ENCODE assay signal across 19 mouse cellular contexts in the genomic region with DNA sequence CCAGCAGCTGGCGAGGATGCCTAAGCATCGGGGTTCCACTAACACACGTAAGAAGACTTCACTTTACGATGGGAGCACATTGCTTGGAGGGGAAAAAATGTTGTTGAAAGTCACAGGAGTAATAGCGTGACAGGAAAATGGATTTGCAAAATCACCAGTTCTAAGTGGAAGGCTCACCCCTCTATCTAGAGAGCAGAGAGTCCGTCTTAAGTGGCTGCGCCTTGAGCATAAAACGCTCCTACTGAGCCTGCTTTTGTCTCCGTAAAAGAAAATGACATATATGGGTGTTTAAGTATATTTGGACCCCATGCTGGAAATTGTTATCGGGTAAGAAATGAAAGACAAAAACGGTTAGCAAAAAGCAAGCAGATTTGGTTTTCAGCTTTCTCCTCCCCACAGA.
DNase-seq lines count a peak whose midpoint lies in the region; ATAC-seq and TF ChIP-seq lines count a peak whose summit lies in the region.
"Had no signal": no experiment of that assay in that cellular context is flagged by ENCODE, and none has a peak within 500 bp of the region (broad histone marks: within the 10 kb centered on the region; RNA-seq: fewer than 3 reads in every experiment).

No protein-coding gene starts in this region.

- DNase-seq in heart, postnatal 14 days, result no peak
- peak; percentile 26 for DNase-seq in midbrain, embryonic 14.5 days
- DNase-seq in midbrain, embryonic 10.5 days (ENCODE audit: low spot score), result no peak
- no peak for DNase-seq in hindbrain, embryonic 14.5 days (ENCODE audit: low spot score)
- no peak for DNase-seq in adrenal gland, adult 18-20 months (ENCODE audit: low spot score in 2 of 2)
- DNase-seq in kidney, postnatal 10 days, result no peak
- DNase-seq: adrenal gland, postnatal 36 days; cerebellum, adult 9-10 months; gastrocnemius, adult 2 months; heart, adult 11 months; kidney, adult 2 months; kidney, postnatal 36 days; lung, adult 18-20 months; right cerebral cortex, postnatal 14 days had no signal

- TF ChIP-seq CTCF in olfactory bulb, adult 2 months (IDR thresholded peaks at IDR 0.05; ENCODE audit: insufficient read depth, low read depth, low read length), result no peak

- no peak overlapping the region for H3K27ac ChIP-seq in heart, embryonic 15.5 days
- H3K27ac ChIP-seq in midbrain, embryonic 14.5 days (replicated peaks; ENCODE audit: low read depth, low read length), result no peak overlapping the region
- no peak overlapping the region for H3K27ac ChIP-seq in midbrain, embryonic 10.5 days (replicated peaks)
- H3K27ac ChIP-seq in hindbrain, embryonic 14.5 days, result peak overlapping the region; percentile 32; the same call in 1 of the 2 replicates
- H3K27ac ChIP-seq in olfactory bulb, adult 2 months (ENCODE audit: insufficient read depth, low read depth, low read length), result no peak overlapping the region
- H3K27ac ChIP-seq: embryonic facial prominence, embryonic 13.5 days; gastrocnemius, adult 2 months had no signal

- intact Hi-C loops in heart, postnatal 14 days (cut with DNase I), result no loop called here

- no peak for ATAC-seq in heart, embryonic 15.5 days (replicated peaks; ENCODE audit: insufficient number of reproducible peaks, insufficient read depth, low FRiP score, low read depth)
- ATAC-seq in midbrain, embryonic 14.5 days (ENCODE audit: low FRiP score, low TSS enrichment), result no peak
- no peak for ATAC-seq in hindbrain, embryonic 14.5 days (ENCODE audit: low FRiP score)
- ATAC-seq: activated CD4-positive, CD25-positive, alpha-beta regulatory T cell, adult 4 months; Patski had no signal

- no peak overlapping the region for H3K4me3 ChIP-seq in heart, embryonic 15.5 days
- no peak overlapping the region for H3K4me3 ChIP-seq in midbrain, embryonic 14.5 days (replicated peaks; ENCODE audit: low read depth, low read length)
- no peak overlapping the region for H3K4me3 ChIP-seq in midbrain, embryonic 10.5 days
- H3K4me3 ChIP-seq in hindbrain, embryonic 14.5 days (replicated peaks; ENCODE audit: low read length), result peak overlapping the region; percentile 11; the same call in 1 of the 2 replicates
- peak overlapping the region; percentile 10; the same call in 1 of the 2 replicates for H3K4me3 ChIP-seq in olfactory bulb, adult 2 months (ENCODE audit: insufficient read depth, low read depth, low read length)
- H3K4me3 ChIP-seq: embryonic facial prominence, embryonic 13.5 days; gastrocnemius, adult 2 months had no signal

- WGBS in heart, embryonic 15.5 days, result 78% methylated on average over 11 of the region's 11 CpGs
- WGBS in midbrain, embryonic 14.5 days, result 65% methylated on average over 11 of the region's 11 CpGs
- WGBS in midbrain, embryonic 10.5 days, result 92% methylated on average over 11 of the region's 11 CpGs
- 51% methylated on average over 11 of the region's 11 CpGs for WGBS in hindbrain, embryonic 14.5 days
- WGBS in olfactory bulb, adult 2 months, result 19% methylated on average over 11 of the region's 11 CpGs

- H3K4me1 ChIP-seq in heart, embryonic 15.5 days (replicated peaks), result no peaks in the 10 kb centered on the region
- no peaks in the 10 kb centered on the region for H3K4me1 ChIP-seq in midbrain, embryonic 14.5 days (ENCODE audit: control insufficient read depth, insufficient read depth, low read length)
- H3K4me1 ChIP-seq in midbrain, embryonic 10.5 days, result no peaks in the 10 kb centered on the region
- H3K4me1 ChIP-seq in hindbrain, embryonic 14.5 days (replicated peaks; ENCODE audit: control insufficient read depth, insufficient read depth, low read length), result peaks cover 8% of the 10 kb centered on the region; the same call in 1 of the 2 replicates
- H3K4me1 ChIP-seq in olfactory bulb, adult 2 months (ENCODE audit: control insufficient read depth, insufficient read depth, low read length), result no peaks in the 10 kb centered on the region
- H3K4me1 ChIP-seq: embryonic facial prominence, embryonic 13.5 days had no signal

- peak overlapping the region; percentile 31; the same call in 1 of the 2 replicates for H3K4me2 ChIP-seq in heart, embryonic 15.5 days
- peak overlapping the region; percentile 9; the same call in 1 of the 2 replicates for H3K4me2 ChIP-seq in midbrain, embryonic 14.5 days (ENCODE audit: low read length)
- H3K4me2 ChIP-seq in hindbrain, embryonic 14.5 days (replicated peaks), result peak overlapping the region; percentile 37
- H3K4me2 ChIP-seq: embryonic facial prominence, embryonic 13.5 days had no signal

- H3K27me3 ChIP-seq in heart, embryonic 15.5 days, result no peaks in the 10 kb centered on the region
- H3K27me3 ChIP-seq in midbrain, embryonic 14.5 days (ENCODE audit: control insufficient read depth, insufficient read depth, low read length), result no peaks in the 10 kb centered on the region
- no peaks in the 10 kb centered on the region for H3K27me3 ChIP-seq in midbrain, embryonic 10.5 days (ENCODE audit: low read depth, poor library complexity, severe bottlenecking)
- no peaks in the 10 kb centered on the region for H3K27me3 ChIP-seq in hindbrain, embryonic 14.5 days (ENCODE audit: control insufficient read depth, insufficient read depth, low read length)
- H3K27me3 ChIP-seq: embryonic facial prominence, embryonic 13.5 days; Patski had no signal

- H3K9me3 ChIP-seq in heart, embryonic 15.5 days (replicated peaks), result no peaks in the 10 kb centered on the region
- H3K9me3 ChIP-seq in midbrain, embryonic 14.5 days (ENCODE audit: control insufficient read depth, low read length), result no peaks in the 10 kb centered on the region
- no peaks in the 10 kb centered on the region for H3K9me3 ChIP-seq in midbrain, embryonic 10.5 days (replicated peaks)
- no peaks in the 10 kb centered on the region for H3K9me3 ChIP-seq in hindbrain, embryonic 14.5 days (ENCODE audit: control insufficient read depth, low read length)
- H3K9me3 ChIP-seq: embryonic facial prominence, embryonic 13.5 days had no signal

- no peaks in the 10 kb centered on the region for H3K36me3 ChIP-seq in heart, embryonic 15.5 days
- no peaks in the 10 kb centered on the region for H3K36me3 ChIP-seq in midbrain, embryonic 14.5 days (ENCODE audit: control insufficient read depth, insufficient read depth, low read length)
- H3K36me3 ChIP-seq in midbrain, embryonic 10.5 days, result no peaks in the 10 kb centered on the region
- no peaks in the 10 kb centered on the region for H3K36me3 ChIP-seq in hindbrain, embryonic 14.5 days (replicated peaks; ENCODE audit: control insufficient read depth, insufficient read depth)

- TF ChIP-seq POLR2A in olfactory bulb, adult 2 months (IDR thresholded peaks at IDR 0.05; ENCODE audit: insufficient read depth, low read depth, low read length), result no peak

- no peak overlapping the region for H3K9ac ChIP-seq in heart, embryonic 15.5 days
- H3K9ac ChIP-seq in midbrain, embryonic 14.5 days (replicated peaks; ENCODE audit: low read length), result no peak overlapping the region
- H3K9ac ChIP-seq in hindbrain, embryonic 14.5 days, result peak overlapping the region; percentile 34; the same call in 1 of the 2 replicates
- H3K9ac ChIP-seq: embryonic facial prominence, embryonic 13.5 days had no signal

Comparison
In these comparisons a context has a peak if more than half of its experiments do, and no peak if none do; other contexts are left out.
1. H3K4me3 ChIP-seq: peak in hindbrain, embryonic 14.5 days (single experiment) and olfactory bulb, adult 2 months (single experiment); none in heart, embryonic 15.5 days (single experiment), midbrain, embryonic 14.5 days (single experiment) and midbrain, embryonic 10.5 days (single experiment).
2. Peak in every context shown above with its lines, with median percentiles within 50 percentile points of each other: H3K4me2 ChIP-seq.